ENCODE assay signal across 18 mouse cellular contexts in genomic region chr6:52679565-52679964, GRCm38 (mm10). TPM values are rescaled to one million over a fixed set of nuclear protein-coding genes. Genes with fewer than 3 reads are reported as not detected.
DNase-seq lines count a peak whose midpoint lies in the region; ATAC-seq and TF ChIP-seq lines count a peak whose summit lies in the region.
"Had no signal": no experiment of that assay in that cellular context is flagged by ENCODE, and none has a peak within 500 bp of the region (broad histone marks: within the 10 kb centered on the region; RNA-seq: fewer than 3 reads in every experiment).

No protein-coding gene starts in this region.

- no peaks in the 10 kb centered on the region for H3K36me3 ChIP-seq in kidney, embryonic 14.5 days (ENCODE audit: control insufficient read depth, insufficient read depth, low read length)
- H3K36me3 ChIP-seq in lung, postnatal 0 days (ENCODE audit: insufficient read depth, low read length), result no peaks in the 10 kb centered on the region
- H3K36me3 ChIP-seq in small intestine, adult 2 months (ENCODE audit: control insufficient read depth, insufficient read depth, low read length), result no peaks in the 10 kb centered on the region
- H3K36me3 ChIP-seq: embryonic facial prominence, embryonic 15.5 days; midbrain, embryonic 13.5 days; neural tube, embryonic 12.5 days had no signal

- no peaks in the 10 kb centered on the region for H3K27me3 ChIP-seq in kidney, embryonic 14.5 days (ENCODE audit: control insufficient read depth, insufficient read depth, low read length)
- H3K27me3 ChIP-seq in lung, postnatal 0 days (replicated peaks; ENCODE audit: insufficient read depth, low read length), result no peaks in the 10 kb centered on the region
- no peaks in the 10 kb centered on the region for H3K27me3 ChIP-seq in small intestine, adult 2 months (ENCODE audit: control insufficient read depth, insufficient read depth, low read length)
- H3K27me3 ChIP-seq: embryonic facial prominence, embryonic 15.5 days; midbrain, embryonic 13.5 days; neural tube, embryonic 12.5 days had no signal

- no peak for TF ChIP-seq POLR2A in small intestine, adult 2 months (IDR thresholded peaks at IDR 0.05; ENCODE audit: low read depth, low read length)

- no peak for TF ChIP-seq CTCF in lung, postnatal 0 days (IDR thresholded peaks at IDR 0.05)
- no peak for TF ChIP-seq CTCF in small intestine, adult 2 months (IDR thresholded peaks at IDR 0.05; ENCODE audit: extremely low read depth, insufficient read length, insufficient replicate concordance, low read depth, low read length)

- no peak for ATAC-seq in kidney, embryonic 14.5 days (ENCODE audit: low FRiP score, low TSS enrichment)
- peak; percentile 50 for ATAC-seq in lung, postnatal 0 days
- ATAC-seq in erythroblast, adult 5-6 weeks (replicated peaks; ENCODE audit: low FRiP score, poor library complexity, severe bottlenecking), result no peak
- ATAC-seq: midbrain, embryonic 13.5 days had no signal

- 79% methylated on average over 9 of the region's 9 CpGs for WGBS in kidney, embryonic 14.5 days
- WGBS in lung, postnatal 0 days, result 58% methylated on average over 9 of the region's 9 CpGs
- 20% methylated on average over 9 of the region's 9 CpGs for WGBS in small intestine, adult 2 months

- no peak overlapping the region for H3K4me3 ChIP-seq in kidney, embryonic 14.5 days (ENCODE audit: low read length)
- H3K4me3 ChIP-seq in lung, postnatal 0 days (ENCODE audit: low read depth, low read length), result 0 out of 2 replicates have a peak overlapping the region, but pooled peaks have one; percentile 0
- no peak overlapping the region for H3K4me3 ChIP-seq in small intestine, adult 2 months (ENCODE audit: low read depth, low read length)
- H3K4me3 ChIP-seq: embryonic facial prominence, embryonic 15.5 days; midbrain, embryonic 13.5 days; neural tube, embryonic 12.5 days had no signal

- no peak overlapping the region for H3K9ac ChIP-seq in kidney, embryonic 14.5 days (ENCODE audit: low read depth, low read length)
- H3K9ac ChIP-seq in lung, postnatal 0 days (replicated peaks; ENCODE audit: low read depth), result no peak overlapping the region
- H3K9ac ChIP-seq: embryonic facial prominence, embryonic 15.5 days; midbrain, embryonic 13.5 days; neural tube, embryonic 12.5 days had no signal

- no peak for TF ChIP-seq EP300 in lung, postnatal 0 days (IDR thresholded peaks at IDR 0.05)

- no peaks in the 10 kb centered on the region for H3K9me3 ChIP-seq in kidney, embryonic 14.5 days (ENCODE audit: control insufficient read depth, low read length)
- no peaks in the 10 kb centered on the region for H3K9me3 ChIP-seq in lung, postnatal 0 days (ENCODE audit: low read length)
- H3K9me3 ChIP-seq: embryonic facial prominence, embryonic 15.5 days; midbrain, embryonic 13.5 days; neural tube, embryonic 12.5 days had no signal

- H3K27ac ChIP-seq in kidney, embryonic 14.5 days (ENCODE audit: low read depth, low read length), result no peak overlapping the region
- no peak overlapping the region for H3K27ac ChIP-seq in lung, postnatal 0 days (ENCODE audit: low read length)
- peak overlapping the region; percentile 97 for H3K27ac ChIP-seq in small intestine, adult 2 months (ENCODE audit: insufficient read depth, low read depth, low read length)
- H3K27ac ChIP-seq: embryonic facial prominence, embryonic 15.5 days; midbrain, embryonic 13.5 days; neural tube, embryonic 12.5 days had no signal

- H3K4me1 ChIP-seq in kidney, embryonic 14.5 days (ENCODE audit: control insufficient read depth, insufficient read depth, low read length), result peaks cover 7% of the 10 kb centered on the region; the same call in 1 of the 2 replicates
- H3K4me1 ChIP-seq in lung, postnatal 0 days (ENCODE audit: insufficient read depth, low read depth, low read length), result no peaks in the 10 kb centered on the region
- H3K4me1 ChIP-seq in small intestine, adult 2 months (ENCODE audit: control insufficient read depth, insufficient read depth, insufficient read length, low read length), result peaks cover 35% of the 10 kb centered on the region
- H3K4me1 ChIP-seq: midbrain, embryonic 13.5 days; neural tube, embryonic 12.5 days had no signal

- H3K4me2 ChIP-seq in kidney, embryonic 14.5 days (replicated peaks; ENCODE audit: low read depth, low read length), result no peak overlapping the region
- H3K4me2 ChIP-seq in lung, postnatal 0 days (replicated peaks; ENCODE audit: low read depth, low read length), result peak overlapping the region; percentile 31
- H3K4me2 ChIP-seq: embryonic facial prominence, embryonic 15.5 days; midbrain, embryonic 13.5 days; neural tube, embryonic 12.5 days had no signal

- DNase-seq in kidney, adult 11 months, result peak; percentile 83
- peak; percentile 57 for DNase-seq in lung, postnatal 0 days (ENCODE audit: low spot score)
- no peak for DNase-seq in lung, postnatal 14 days
- peak; percentile 25 for DNase-seq in kidney, postnatal 10 days
- DNase-seq in layer of hippocampus, adult 18-20 months (ENCODE audit: low spot score in 2 of 2), result no peak
- DNase-seq: adrenal gland, postnatal 10 days; B cell, adult 2 months; cerebellum, adult 11-12 months; cerebellum, postnatal 25 days; gastrocnemius, postnatal 25 days; right cerebral cortex, postnatal 14 days; thymus, postnatal 36 days had no signal

RNA-seq across cellular contexts. Expression of gene Tax1bp1, which starts 34.0 kb away (rescaled TPM):
- polyA plus RNA-seq in kidney, embryonic 14.5 days (2014; fragmentation: Nextera tagmentation; extraction: Ambion mirVana), result 92.0 and 149 TPM in 2 replicates
- 234 and 235 TPM in 2 replicates for polyA plus RNA-seq in lung, postnatal 0 days (2015; fragmentation: Nextera tagmentation; extraction: Ambion mirVana)
- polyA plus RNA-seq in small intestine, adult 2 months (2012; rRNA removed), result 9.2 and 17.0 TPM in 2 replicates
- 100 to 1,000 TPM; 133 to 139 TPM for total RNA-seq in layer of hippocampus, adult 18-20 months (2021)
- 255 and 256 TPM in 2 replicates for total RNA-seq in erythroblast, adult 5-6 weeks (2015; ENCODE audit: low replicate concordance)
- 523 and 583 TPM in 2 replicates for total RNA-seq in erythroblast, adult 5-6 weeks (2017; ENCODE audit: low replicate concordance)

RNA-seq across cellular contexts. Expression of gene Hibadh, which starts 39.4 kb away (rescaled TPM):
- polyA plus RNA-seq in kidney, embryonic 14.5 days (2014; fragmentation: Nextera tagmentation; extraction: Ambion mirVana), result 69.5 and 95.1 TPM in 2 replicates
- polyA plus RNA-seq in lung, postnatal 0 days (2015; fragmentation: Nextera tagmentation; extraction: Ambion mirVana), result 113 and 119 TPM in 2 replicates
- polyA plus RNA-seq in small intestine, adult 2 months (2012; rRNA removed), result 6.3 and 9.9 TPM in 2 replicates
- total RNA-seq in layer of hippocampus, adult 18-20 months (2021), result 10 to 100 TPM; 44.1 to 50.1 TPM
- 26.5 and 33.6 TPM in 2 replicates for total RNA-seq in erythroblast, adult 5-6 weeks (2015; ENCODE audit: low replicate concordance)
- total RNA-seq in erythroblast, adult 5-6 weeks (2017; ENCODE audit: low replicate concordance), result 20.3 and 27.0 TPM in 2 replicates

Comparison
In these comparisons a context has a peak if more than half of its experiments do, and no peak if none do; other contexts are left out.
1. DNase-seq: peak in kidney, adult 11 months (single experiment), lung, postnatal 0 days (single experiment) and kidney, postnatal 10 days (single experiment); none in lung, postnatal 14 days (single experiment) and layer of hippocampus, adult 18-20 months (0 of 2).